Mouse (Mus musculus) right cerebral cortex, adult 18-20 months (tissue): ENCODE data around the gene 9930111J21Rik1.
"Not testable (repeated sequence)": the region's sequence is repeated elsewhere in the genome, so short reads cannot be mapped to it uniquely, and the experiment has no call there.

Experiments used
- DNase-seq: peaks from one replicate; pipeline ENCODE4 v3.0.0; 2022; ENCODE audit warnings: mixed read lengths

Gene 9930111J21Rik1

GRCm38 (mm10) chr11:48913611-48914010 is 65.6 kb downstream of the 9930111J21Rik1 start:
- no peak for DNase-seq

GRCm38 (mm10) chr11:48908459-48908858 is 70.7 kb downstream of the 9930111J21Rik1 start:
- DNase-seq: no peak

- no peak for DNase-seq
Observed at GRCm38 (mm10) chr11:48902021-48902420, 77.2 kb downstream of the 9930111J21Rik1 start, which contains the start of gene Gm5431. Gene Gm5431, minus strand, starts transcription at chr11:48902214.

GRCm38 (mm10) chr11:48901567-48901930 is 77.6 kb downstream of the 9930111J21Rik1 start:
- not testable (repeated sequence) for DNase-seq

GRCm38 (mm10) chr11:48900654-48901566 is 78.3 kb downstream of the 9930111J21Rik1 start:
- DNase-seq: not testable (repeated sequence)

- no peak for DNase-seq
Observed at GRCm38 (mm10) chr11:48898812-48899431, 80.3 kb downstream of the 9930111J21Rik1 start.
